In genomic region chr3:69872661-69873327, GRCm38 (mm10) we compare ENCODE assay signal across 27 mouse cellular contexts. TPM values are rescaled to one million over a fixed set of nuclear protein-coding genes. Genes with fewer than 3 reads are reported as not detected.
DNase-seq lines count a peak whose midpoint lies in the region; ATAC-seq and TF ChIP-seq lines count a peak whose summit lies in the region.
"Had no signal": no experiment of that assay in that cellular context is flagged by ENCODE, and none has a peak within 500 bp of the region (broad histone marks: within the 10 kb centered on the region; RNA-seq: fewer than 3 reads in every experiment).

No protein-coding gene starts in this region.

- in situ Hi-C loops in CH12.LX (cut with MboI; ENCODE audit: low pct_ligation_motif_present, low pct_unique_long_range_greater_than_20kb, low sequenced_read_pairs) = no loop called here

- no peak overlapping the region for H3K9ac ChIP-seq in forebrain, postnatal 0 days
- H3K9ac ChIP-seq in forebrain, embryonic 14.5 days (ENCODE audit: low read length) = no peak overlapping the region
- H3K9ac ChIP-seq in CH12.LX (ENCODE audit: insufficient read depth, low read depth) = no peak overlapping the region
- H3K9ac ChIP-seq in stomach, embryonic 14.5 days (replicated peaks; ENCODE audit: low read depth, low read length) = no peak overlapping the region
- H3K9ac ChIP-seq: limb, embryonic 12.5 days; liver, embryonic 13.5 days; lung, embryonic 14.5 days; midbrain, embryonic 12.5 days had no signal

- no peak for TF ChIP-seq EP300 in CH12.LX (IDR thresholded peaks at IDR 0.05; ENCODE audit: low read length)

- no peaks in the 10 kb centered on the region for H3K4me1 ChIP-seq in forebrain, postnatal 0 days (ENCODE audit: insufficient read depth)
- H3K4me1 ChIP-seq in forebrain, embryonic 14.5 days (ENCODE audit: control insufficient read depth, insufficient read depth, low read length) = no peaks in the 10 kb centered on the region
- peaks cover 0 to 6% of the 10 kb centered on the region in 2 experiments; a peak in 2 of 4 replicates for H3K4me1 ChIP-seq in CH12.LX (ENCODE audit: control insufficient read depth in 1 of 2, insufficient read depth in 2 of 2)
- 0 out of 2 replicates have a peak, but pooled peaks cover 2% of the 10 kb centered on the region for H3K4me1 ChIP-seq in stomach, embryonic 14.5 days (ENCODE audit: control insufficient read depth, insufficient read depth, low read length)
- H3K4me1 ChIP-seq: forebrain, embryonic 10.5 days; hindbrain, embryonic 10.5 days; limb, embryonic 12.5 days; liver, embryonic 13.5 days; midbrain, embryonic 12.5 days had no signal

- no peak overlapping the region for H3K27ac ChIP-seq in forebrain, postnatal 0 days (ENCODE audit: low read depth, low read length)
- H3K27ac ChIP-seq in forebrain, embryonic 14.5 days (ENCODE audit: low read depth, low read length) = no peak overlapping the region
- no peak overlapping the region for H3K27ac ChIP-seq in CH12.LX (ENCODE audit: insufficient read depth, low read depth)
- H3K27ac ChIP-seq in stomach, embryonic 14.5 days (ENCODE audit: low read length) = no peak overlapping the region
- H3K27ac ChIP-seq: forebrain, embryonic 10.5 days; hindbrain, embryonic 10.5 days; limb, embryonic 12.5 days; liver, embryonic 13.5 days; midbrain, embryonic 12.5 days had no signal

- no peak for TF ChIP-seq POLR2A in CH12.LX (IDR thresholded peaks at IDR 0.05; ENCODE audit: low read depth, low read length)

- no peak for TF ChIP-seq CTCF in forebrain, postnatal 0 days (IDR thresholded peaks at IDR 0.05; ENCODE audit: low read depth)
- no peak for TF ChIP-seq CTCF in CH12.LX (conservative IDR thresholded peaks at IDR 0.05 in 1 of 2, IDR thresholded peaks at IDR 0.05 in 1 of 2; ENCODE audit: low read depth in 2 of 2, low read length in 2 of 2)

- dilution Hi-C loops in CH12.LX (cut with MboI; ENCODE audit: extremely low pct_ligation_motif_present, extremely low pct_unique_long_range_greater_than_20kb, low sequenced_read_pairs) = no loop called here

- H3K79me2 ChIP-seq in CH12.LX (replicated peaks; ENCODE audit: control insufficient read depth, extremely low read depth, insufficient read depth, poor library complexity, severe bottlenecking) = no peaks in the 10 kb centered on the region

- no peak; the same call in 1 of the 2 replicates for ATAC-seq in forebrain, postnatal 0 days
- ATAC-seq in forebrain, embryonic 14.5 days = no peak
- 0 out of 2 replicates have a peak, but pooled peaks have one; percentile 17 for ATAC-seq in common myeloid progenitor, adult 5-6 weeks (replicated peaks; ENCODE audit: low read depth, poor library complexity, severe bottlenecking)
- peak; percentile 67 for ATAC-seq in stomach, embryonic 14.5 days (ENCODE audit: insufficient number of reproducible peaks, insufficient read depth, low FRiP score, low read depth)
- ATAC-seq: CD4-positive, CD25-positive, alpha-beta regulatory T cell, adult 4 months; hindbrain, embryonic 16.5 days; Patski had no signal

- no peak overlapping the region for H3K4me2 ChIP-seq in forebrain, postnatal 0 days (ENCODE audit: low read depth)
- H3K4me2 ChIP-seq in forebrain, embryonic 14.5 days (ENCODE audit: low read length) = no peak overlapping the region
- H3K4me2 ChIP-seq in CH12.LX (ENCODE audit: insufficient read depth, low read depth, poor library complexity, severe bottlenecking) = no peak overlapping the region
- no peak overlapping the region for H3K4me2 ChIP-seq in stomach, embryonic 14.5 days (replicated peaks; ENCODE audit: low read depth, low read length)
- H3K4me2 ChIP-seq: heart, embryonic 11.5 days; limb, embryonic 12.5 days; liver, embryonic 13.5 days; lung, embryonic 14.5 days; midbrain, embryonic 12.5 days had no signal

- no peaks in the 10 kb centered on the region for H3K36me3 ChIP-seq in forebrain, postnatal 0 days (ENCODE audit: insufficient read depth)
- H3K36me3 ChIP-seq in forebrain, embryonic 14.5 days (ENCODE audit: control insufficient read depth, insufficient read depth, low read length) = no peaks in the 10 kb centered on the region
- H3K36me3 ChIP-seq in CH12.LX (replicated peaks in 1 of 2; ENCODE audit: control insufficient read depth in 1 of 2, insufficient read depth in 1 of 2, low read length in 1 of 2) = no peaks in the 10 kb centered on the region
- no peaks in the 10 kb centered on the region for H3K36me3 ChIP-seq in stomach, embryonic 14.5 days (ENCODE audit: control insufficient read depth, insufficient read depth, low read length)
- H3K36me3 ChIP-seq: forebrain, embryonic 10.5 days; hindbrain, embryonic 10.5 days; limb, embryonic 12.5 days; liver, embryonic 13.5 days; midbrain, embryonic 12.5 days had no signal

- H3K27me3 ChIP-seq in forebrain, postnatal 0 days (ENCODE audit: insufficient read depth, low read length) = no peaks in the 10 kb centered on the region
- no peaks in the 10 kb centered on the region for H3K27me3 ChIP-seq in forebrain, embryonic 14.5 days (replicated peaks; ENCODE audit: control insufficient read depth, insufficient read depth, low read length)
- H3K27me3 ChIP-seq in CH12.LX (replicated peaks) = no peaks in the 10 kb centered on the region
- H3K27me3 ChIP-seq in stomach, embryonic 14.5 days (ENCODE audit: control insufficient read depth, insufficient read depth, low read length) = no peaks in the 10 kb centered on the region
- H3K27me3 ChIP-seq: limb, embryonic 12.5 days; liver, embryonic 13.5 days; midbrain, embryonic 12.5 days had no signal

- DNase-seq in forebrain, postnatal 0 days = peak; percentile 10
- no peak for DNase-seq in forebrain, embryonic 14.5 days (ENCODE audit: low spot score)
- DNase-seq in CH12.LX (ENCODE audit: extremely low read depth) = peak; percentile 34
- no peak for DNase-seq in urinary bladder, postnatal 25 days (ENCODE audit: low spot score)
- no peak for DNase-seq in layer of hippocampus, adult 11-12 months (ENCODE audit: low spot score)
- DNase-seq: adrenal gland, adult 2 months; cerebellum, adult 8-10 months; kidney, adult 11 months; liver, embryonic 13.5 days; lung, embryonic 14.5 days; retina, postnatal 1 day; right cerebral cortex, postnatal 25 days had no signal

- H3K4me3 ChIP-seq in forebrain, postnatal 0 days (ENCODE audit: low read depth, low read length) = no peak overlapping the region
- no peak overlapping the region for H3K4me3 ChIP-seq in forebrain, embryonic 14.5 days (ENCODE audit: low read depth, low read length)
- H3K4me3 ChIP-seq in CH12.LX (replicated peaks in 1 of 3; ENCODE audit: low read depth in 2 of 3, low read length in 2 of 3, poor library complexity in 1 of 3) = no peak overlapping the region
- H3K4me3 ChIP-seq in stomach, embryonic 14.5 days (ENCODE audit: low read depth, low read length) = no peak overlapping the region
- H3K4me3 ChIP-seq: forebrain, embryonic 10.5 days; hindbrain, embryonic 10.5 days; limb, embryonic 12.5 days; liver, embryonic 13.5 days; midbrain, embryonic 12.5 days had no signal

- no peak; the same call in 1 of the 2 replicates for TF ChIP-seq RAD21 in CH12.LX (IDR thresholded peaks at IDR 0.05; ENCODE audit: low read depth, low read length)

- WGBS in forebrain, postnatal 0 days = 83% methylated on average over 6 of the region's 6 CpGs
- 87% methylated on average over 6 of the region's 6 CpGs for WGBS in forebrain, embryonic 14.5 days
- WGBS in stomach, embryonic 14.5 days = 69% methylated on average over 6 of the region's 6 CpGs

- H3K9me3 ChIP-seq in forebrain, postnatal 0 days (ENCODE audit: low read length) = no peaks in the 10 kb centered on the region
- no peaks in the 10 kb centered on the region for H3K9me3 ChIP-seq in forebrain, embryonic 14.5 days (replicated peaks; ENCODE audit: control insufficient read depth, low read length)
- no peaks in the 10 kb centered on the region for H3K9me3 ChIP-seq in CH12.LX (replicated peaks; ENCODE audit: low read length)
- no peaks in the 10 kb centered on the region for H3K9me3 ChIP-seq in stomach, embryonic 14.5 days (ENCODE audit: control insufficient read depth, low read depth, low read length)
- H3K9me3 ChIP-seq: forebrain, embryonic 10.5 days; hindbrain, embryonic 10.5 days; limb, embryonic 12.5 days; liver, embryonic 13.5 days; midbrain, embryonic 12.5 days had no signal

TF ChIP-seq in CH12.LX, 34 proteins besides CTCF, POLR2A, EP300 and RAD21:
- TF ChIP-seq ZKSCAN1 (IDR thresholded peaks at IDR 0.05; ENCODE audit: borderline replicate concordance, low read depth, low read length) (no peak), ZMIZ1 (IDR thresholded peaks at IDR 0.05; ENCODE audit: low read depth, low read length) (no peak), IRF4 (IDR thresholded peaks at IDR 0.05; ENCODE audit: low read depth, low read length) (no peak), USF2 (conservative IDR thresholded peaks at IDR 0.05; ENCODE audit: low read depth, low read length) (no peak), ETS1 (conservative IDR thresholded peaks at IDR 0.05; ENCODE audit: low read depth, low read length) (no peak), PAX5 (IDR thresholded peaks at IDR 0.05; ENCODE audit: low read length) (no peak), SMC3 (IDR thresholded peaks at IDR 0.05; ENCODE audit: low read depth, low read length) (no peak), ZNF384 (IDR thresholded peaks at IDR 0.05; ENCODE audit: low read depth, low read length) (no peak), JUN (IDR thresholded peaks at IDR 0.05; ENCODE audit: insufficient read depth, low read depth, low read length) (no peak), KAT2A (IDR thresholded peaks at IDR 0.05; ENCODE audit: insufficient replicate concordance, low read length) (no peak), ZC3H11A (IDR thresholded peaks at IDR 0.05; ENCODE audit: low read depth, low read length) (no peak), ELF1 (IDR thresholded peaks at IDR 0.05; ENCODE audit: low read depth, low read length) (no peak), USF1 (IDR thresholded peaks at IDR 0.05; ENCODE audit: low read depth, low read length) (no peak), TBP (conservative IDR thresholded peaks at IDR 0.05; ENCODE audit: low read depth, low read length) (no peak)

RNA-seq across cellular contexts. Expression of gene Sptssb, which starts 13.1 kb away (rescaled TPM):
- 0.62 and 0.67 TPM in 2 replicates for total RNA-seq in forebrain, postnatal 0 days (2014; rRNA removed)
- 0.65 and 1.3 TPM in 2 replicates for polyA plus RNA-seq in forebrain, postnatal 0 days (2015; fragmentation: Nextera tagmentation; extraction: Ambion mirVana)
- polyA plus RNA-seq in forebrain, embryonic 14.5 days (2014; fragmentation: Nextera tagmentation; extraction: Ambion mirVana) = 0.23 and 0.49 TPM in 2 replicates
- not detected in 2 replicates for total RNA-seq in CH12.LX (2012; rRNA removed)
- total RNA-seq in CH12.LX (2014; rRNA removed) = not detected in 2 replicates
- not detected in 2 replicates for polyA plus RNA-seq in CH12.LX (2012; ENCODE audit: insufficient read length, low read depth)
- total RNA-seq in common myeloid progenitor, adult 5-6 weeks (2017) = not detected in 2 replicates
- polyA plus RNA-seq in stomach, embryonic 14.5 days (2014; fragmentation: Nextera tagmentation; extraction: Ambion mirVana) = 26.3 and 26.7 TPM in 2 replicates
- total RNA-seq: adrenal gland, adult 2 months; ES-E14; gastrocnemius, adult 8-10 months; granulocyte monocyte progenitor cell, adult 5-6 weeks; megakaryocyte, adult 5-6 weeks had no signal
- polyA plus RNA-seq: adrenal gland, adult 2 months; CD4-positive, CD25-positive, alpha-beta regulatory T cell, adult 4 months; forebrain, embryonic 10.5 days; heart, postnatal 0 days; limb, embryonic 12.5 days had no signal

Comparison
In these comparisons a context has a peak if more than half of its experiments do, and no peak if none do; other contexts are left out.
1. DNase-seq: peak in forebrain, postnatal 0 days (single experiment) and CH12.LX (single experiment); none in forebrain, embryonic 14.5 days (single experiment), urinary bladder, postnatal 25 days (single experiment) and layer of hippocampus, adult 11-12 months (single experiment).
2. ATAC-seq: peak in common myeloid progenitor, adult 5-6 weeks (single experiment) and stomach, embryonic 14.5 days (single experiment); none in forebrain, postnatal 0 days (single experiment) and forebrain, embryonic 14.5 days (single experiment).
3. RNA of gene Sptssb, which starts 13.1 kb away (polyA plus RNA-seq): 26.3 to 26.7 TPM in stomach, embryonic 14.5 days; 0.65 to 1.3 TPM in forebrain, postnatal 0 days, 0.23 to 0.49 TPM in forebrain, embryonic 14.5 days and not detected in CH12.LX; every median in the first group is over 10 times any median in the second.